Mouse (Mus musculus) megakaryocyte, embryonic 14.5 days (primary cell): ENCODE data around the gene Tubg1.

Source experiments
- FLI1 ChIP-seq: IDR thresholded peaks from 2 replicates; pipeline ENCODE4 v1.6.1; 2012; ENCODE audit warnings: low read length, inconsistent platforms, mixed read lengths
- GATA1 ChIP-seq: IDR thresholded peaks from 3 replicates; pipeline ENCODE4 v1.6.1; 2012; ENCODE audit warnings: mixed read lengths, low read length, inconsistent platforms, borderline replicate concordance

GRCm38 (mm10) chr11:101167963-101168300 is 48.2 kb downstream of the Tubg1 start:
- TF ChIP-seq GATA1: no peak
- TF ChIP-seq FLI1: no peak
